Mouse (Mus musculus): ENCODE results near the gene Lamtor5.

DNA sequence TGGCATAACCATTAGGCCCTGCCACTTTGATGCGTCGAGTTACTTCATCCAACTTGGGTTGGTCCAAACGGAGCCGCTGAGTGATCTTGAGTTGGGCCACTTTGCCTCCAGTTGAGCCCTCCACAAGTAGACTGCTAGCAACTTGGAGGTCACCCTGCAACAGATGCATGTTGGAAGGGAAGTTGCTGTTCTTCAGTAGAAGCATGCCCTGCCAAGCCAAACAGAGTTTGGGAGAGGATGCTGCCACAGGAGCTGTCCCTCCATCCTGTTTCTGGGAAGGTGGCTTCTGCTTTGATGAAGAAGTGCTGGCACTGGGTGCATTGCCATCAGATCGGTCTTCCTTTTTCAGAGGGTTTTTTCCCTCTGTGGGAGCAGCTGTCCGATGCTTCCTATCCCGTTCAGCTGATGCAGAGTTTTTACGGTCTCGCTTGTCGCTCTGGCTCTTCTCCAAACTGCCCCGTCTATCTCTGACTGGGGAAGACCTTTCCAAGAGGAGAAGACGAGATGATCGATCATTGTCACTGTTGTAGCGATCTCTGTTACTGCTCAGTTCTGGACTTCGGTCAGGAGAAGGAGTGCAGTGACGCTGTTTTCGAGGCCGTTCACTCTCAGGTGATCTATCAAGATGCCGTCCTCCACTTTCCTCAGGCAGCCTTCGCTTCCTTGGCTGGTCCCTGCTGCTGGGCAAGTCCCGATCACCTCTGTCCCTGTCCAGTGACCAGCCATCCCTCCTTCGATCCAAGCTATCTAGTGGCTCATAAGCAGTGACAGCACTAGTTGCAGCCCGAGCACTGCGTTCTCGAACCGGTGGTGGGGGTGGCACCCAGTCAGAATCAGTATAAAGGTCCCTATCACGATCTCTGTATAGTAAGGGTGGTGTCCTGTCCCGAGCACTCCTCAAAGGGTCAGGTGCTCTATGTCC, 52.1 kb downstream of the Lamtor5 start:
- TF ChIP-seq POLR2A (IDR thresholded peaks at IDR 0.05; ENCODE audit: extremely low read depth, insufficient read depth, low read length) (no peak), CTCF (IDR thresholded peaks at IDR 0.05; ENCODE audit: low read depth, low read length) (no peak)

Measured in liver, adult 2 months (tissue).